Mouse (Mus musculus) C2C12 (cell line): Measurements from ENCODE around the gene Pfkfb3.

Experiments used
- CEBPB ChIP-seq: IDR thresholded peaks from one replicate; pipeline ENCODE4 v1.6.1; 2011; ENCODE audit warnings: low read depth, mild to moderate bottlenecking, control low read depth, moderate library complexity
- CTCF ChIP-seq: IDR thresholded peaks from one replicate; pipeline ENCODE4 v1.5.1; 2011; ENCODE audit not compliant: control insufficient read depth, insufficient read depth, insufficient read length
- FOSL1 ChIP-seq: IDR thresholded peaks from one replicate; pipeline ENCODE4 v1.8.0; 2011; ENCODE audit warnings: mild to moderate bottlenecking, low read length; ENCODE audit not compliant: poor library complexity, insufficient read depth, severe bottlenecking
- MAX ChIP-seq: IDR thresholded peaks from one replicate; pipeline ENCODE4 v1.6.1; 2011; ENCODE audit warnings: mild to moderate bottlenecking, control low read depth
- MYOD1 ChIP-seq: IDR thresholded peaks from one replicate; pipeline ENCODE4 v1.6.1; 2011; ENCODE audit warnings: low read depth; ENCODE audit not compliant: control insufficient read depth, insufficient read length
- USF1 ChIP-seq: IDR thresholded peaks from one replicate; pipeline ENCODE4 v1.6.1; 2011; ENCODE audit warnings: low read depth, mild to moderate bottlenecking, control low read depth, moderate library complexity

DNA sequence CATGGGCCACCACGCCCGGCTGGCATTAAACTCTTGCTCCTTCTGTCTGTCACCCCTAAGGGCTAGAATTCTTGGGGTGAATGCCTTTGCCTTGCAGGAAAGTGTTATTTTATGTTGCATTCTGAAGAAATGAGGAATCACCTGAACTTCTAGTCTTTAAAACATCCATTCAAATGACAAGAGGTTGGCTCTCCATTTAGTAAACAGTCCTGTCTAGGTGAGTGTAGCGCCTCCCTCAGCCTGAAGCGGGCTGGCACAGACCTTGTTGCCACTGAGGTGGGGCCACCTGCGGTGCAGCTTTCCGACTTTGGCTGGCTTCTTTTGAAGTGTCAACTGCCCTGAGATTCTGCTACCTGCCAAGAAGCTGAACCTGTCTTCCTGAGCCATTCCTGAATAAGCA, 1.4 kb upstream of the Pfkfb3 start:
- TF ChIP-seq CTCF (no peak), MAX (no peak), FOSL1 (no peak), CEBPB (no peak), USF1 (no peak), MYOD1 (no peak)
